In the genomic region with DNA sequence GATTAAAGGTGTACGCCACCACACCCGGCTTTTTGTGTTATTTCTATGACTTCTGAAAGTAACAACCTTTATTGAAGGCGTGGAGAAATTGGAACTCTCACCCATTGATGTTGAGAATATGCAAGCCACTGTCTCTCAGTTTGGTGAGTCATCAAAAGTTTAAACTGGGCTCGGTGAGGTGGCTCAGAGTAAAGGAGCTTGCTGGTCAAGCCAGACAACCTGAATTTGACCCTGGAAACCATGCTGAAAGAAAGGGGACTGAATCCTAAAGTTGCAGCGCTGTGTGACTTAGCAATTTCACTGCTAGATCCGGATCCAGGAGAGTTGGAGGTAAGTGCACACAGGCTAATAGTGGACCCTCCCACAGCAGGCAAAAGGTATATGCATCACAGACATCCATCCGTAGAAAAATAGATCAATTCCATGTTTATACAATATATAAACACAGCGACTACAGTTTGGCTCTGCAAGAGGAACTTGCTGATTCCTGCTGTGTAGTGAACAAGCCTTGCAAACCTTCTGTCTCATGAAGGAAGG, we compare ENCODE assay signal across 26 mouse cellular contexts. TPM values are rescaled to one million over a fixed set of nuclear protein-coding genes. Genes with fewer than 3 reads are reported as not detected.
DNase-seq lines count a peak whose midpoint lies in the region; ATAC-seq and TF ChIP-seq lines count a peak whose summit lies in the region.
"Had no signal": no experiment of that assay in that cellular context is flagged by ENCODE, and none has a peak within 500 bp of the region (broad histone marks: within the 10 kb centered on the region; RNA-seq: fewer than 3 reads in every experiment).

No protein-coding gene starts in this region.

- no peak overlapping the region for H3K4me3 ChIP-seq in liver, embryonic 13.5 days (replicated peaks)
- H3K4me3 ChIP-seq in liver, embryonic 12.5 days: no peak overlapping the region
- no peak overlapping the region for H3K4me3 ChIP-seq in stomach, embryonic 14.5 days (ENCODE audit: low read depth, low read length)
- H3K4me3 ChIP-seq in stomach, postnatal 0 days (ENCODE audit: low read depth, low read length): no peak overlapping the region
- no peak overlapping the region for H3K4me3 ChIP-seq in intestine, embryonic 16.5 days (ENCODE audit: low read length)
- H3K4me3 ChIP-seq: embryonic facial prominence, embryonic 13.5 days; erythroblast, embryonic 14.5 days; forebrain, embryonic 12.5 days; hindbrain, embryonic 15.5 days; limb, embryonic 12.5 days; midbrain, embryonic 15.5 days; myocyte; neural tube, embryonic 13.5 days had no signal

- no peak for DNase-seq in liver, embryonic 13.5 days
- DNase-seq in stomach, postnatal 0 days (ENCODE audit: low spot score): no peak
- DNase-seq in left cerebral cortex, adult 8-10 months (ENCODE audit: low spot score in 2 of 2): no peak
- DNase-seq in heart, postnatal 36 days: no peak
- DNase-seq: adrenal gland, postnatal 10 days; cerebellum, adult 8-10 months; cerebellum, postnatal 36 days; embryo, embryonic 11 days; kidney, adult 11 months; lung, adult 18-20 months; retina, postnatal 1 day; right cerebral cortex, postnatal 25 days; thymus, postnatal 14 days had no signal

- peak overlapping the region; percentile 65; the same call in 1 of the 2 replicates for H3K27ac ChIP-seq in liver, embryonic 13.5 days
- H3K27ac ChIP-seq in liver, embryonic 12.5 days: no peak overlapping the region
- peak overlapping the region; percentile 48; the same call in 1 of the 2 replicates for H3K27ac ChIP-seq in stomach, embryonic 14.5 days (ENCODE audit: low read length)
- no peak overlapping the region for H3K27ac ChIP-seq in stomach, postnatal 0 days (replicated peaks)
- 0 out of 2 replicates have a peak overlapping the region, but pooled peaks have one; percentile 3 for H3K27ac ChIP-seq in intestine, embryonic 16.5 days (ENCODE audit: low read length)
- H3K27ac ChIP-seq: embryonic facial prominence, embryonic 13.5 days; forebrain, embryonic 12.5 days; hindbrain, embryonic 15.5 days; limb, embryonic 12.5 days; midbrain, embryonic 15.5 days; neural tube, embryonic 13.5 days had no signal

- no peak for TF ChIP-seq EP300 in stomach, postnatal 0 days (optimal IDR thresholded peaks at IDR 0.05)

- ATAC-seq in liver, embryonic 13.5 days (ENCODE audit: low read depth): no peak
- no peak for ATAC-seq in liver, embryonic 12.5 days
- no peak for ATAC-seq in stomach, embryonic 14.5 days (ENCODE audit: insufficient number of reproducible peaks, insufficient read depth, low FRiP score, low read depth)
- ATAC-seq in stomach, postnatal 0 days (ENCODE audit: low FRiP score, low TSS enrichment): no peak
- no peak for ATAC-seq in intestine, embryonic 16.5 days
- ATAC-seq: midbrain, embryonic 15.5 days had no signal

- H3K9ac ChIP-seq in liver, embryonic 13.5 days: no peak overlapping the region
- no peak overlapping the region for H3K9ac ChIP-seq in liver, embryonic 12.5 days
- H3K9ac ChIP-seq in stomach, embryonic 14.5 days (replicated peaks; ENCODE audit: low read depth, low read length): no peak overlapping the region
- H3K9ac ChIP-seq in stomach, postnatal 0 days (ENCODE audit: low read length): no peak overlapping the region
- H3K9ac ChIP-seq in intestine, embryonic 16.5 days (ENCODE audit: low read depth, low read length): no peak overlapping the region
- H3K9ac ChIP-seq: embryonic facial prominence, embryonic 13.5 days; forebrain, embryonic 12.5 days; hindbrain, embryonic 15.5 days; limb, embryonic 12.5 days; midbrain, embryonic 15.5 days; neural tube, embryonic 13.5 days had no signal

- no peak overlapping the region for H3K4me2 ChIP-seq in liver, embryonic 13.5 days
- H3K4me2 ChIP-seq in liver, embryonic 12.5 days: no peak overlapping the region
- no peak overlapping the region for H3K4me2 ChIP-seq in stomach, embryonic 14.5 days (replicated peaks; ENCODE audit: low read depth, low read length)
- H3K4me2 ChIP-seq in stomach, postnatal 0 days (replicated peaks; ENCODE audit: low read depth): no peak overlapping the region
- H3K4me2 ChIP-seq in intestine, embryonic 16.5 days (ENCODE audit: low read depth, low read length): no peak overlapping the region
- H3K4me2 ChIP-seq: embryonic facial prominence, embryonic 13.5 days; forebrain, embryonic 12.5 days; hindbrain, embryonic 15.5 days; limb, embryonic 12.5 days; midbrain, embryonic 15.5 days; neural tube, embryonic 13.5 days had no signal

- 65% methylated on average over 8 of the region's 8 CpGs for WGBS in liver, embryonic 13.5 days (ENCODE audit: insufficient replicate concordance)
- 66% methylated on average over 8 of the region's 8 CpGs for WGBS in liver, embryonic 12.5 days (ENCODE audit: insufficient replicate concordance)
- 54% methylated on average over 8 of the region's 8 CpGs for WGBS in stomach, embryonic 14.5 days
- WGBS in stomach, postnatal 0 days: 50% methylated on average over 8 of the region's 8 CpGs
- 59% methylated on average over 8 of the region's 8 CpGs for whole genome bisulfite sequencing in intestine, embryonic 16.5 days

- H3K9me3 ChIP-seq in liver, embryonic 13.5 days (replicated peaks): no peaks in the 10 kb centered on the region
- H3K9me3 ChIP-seq in liver, embryonic 12.5 days (replicated peaks): no peaks in the 10 kb centered on the region
- no peaks in the 10 kb centered on the region for H3K9me3 ChIP-seq in stomach, embryonic 14.5 days (ENCODE audit: control insufficient read depth, low read depth, low read length)
- no peaks in the 10 kb centered on the region for H3K9me3 ChIP-seq in stomach, postnatal 0 days (ENCODE audit: control insufficient read depth, low read length)
- H3K9me3 ChIP-seq in intestine, embryonic 16.5 days (ENCODE audit: control insufficient read depth, low read length): no peaks in the 10 kb centered on the region
- H3K9me3 ChIP-seq: embryonic facial prominence, embryonic 13.5 days; forebrain, embryonic 12.5 days; G1E; hindbrain, embryonic 15.5 days; limb, embryonic 12.5 days; midbrain, embryonic 15.5 days; neural tube, embryonic 13.5 days had no signal

- H3K27me3 ChIP-seq in liver, embryonic 13.5 days: no peaks in the 10 kb centered on the region
- 0 out of 2 replicates have a peak, but pooled peaks cover 3% of the 10 kb centered on the region for H3K27me3 ChIP-seq in liver, embryonic 12.5 days (replicated peaks)
- no peaks in the 10 kb centered on the region for H3K27me3 ChIP-seq in stomach, embryonic 14.5 days (ENCODE audit: control insufficient read depth, insufficient read depth, low read length)
- H3K27me3 ChIP-seq in stomach, postnatal 0 days (ENCODE audit: control insufficient read depth, insufficient read depth, low read length): no peaks in the 10 kb centered on the region
- no peaks in the 10 kb centered on the region for H3K27me3 ChIP-seq in intestine, embryonic 16.5 days (replicated peaks; ENCODE audit: control insufficient read depth, insufficient read depth, low read length)
- H3K27me3 ChIP-seq: CH12.LX; embryonic facial prominence, embryonic 13.5 days; hindbrain, embryonic 15.5 days; midbrain, embryonic 15.5 days; neural tube, embryonic 13.5 days had no signal

- TF ChIP-seq CTCF in stomach, postnatal 0 days (IDR thresholded peaks at IDR 0.05; ENCODE audit: low read depth): no peak

- intact Hi-C loops in heart, postnatal 36 days (cut with DNase I): no loop called here

- no peaks in the 10 kb centered on the region for H3K36me3 ChIP-seq in liver, embryonic 13.5 days
- no peaks in the 10 kb centered on the region for H3K36me3 ChIP-seq in liver, embryonic 12.5 days
- H3K36me3 ChIP-seq in stomach, embryonic 14.5 days (ENCODE audit: control insufficient read depth, insufficient read depth, low read length): no peaks in the 10 kb centered on the region
- no peaks in the 10 kb centered on the region for H3K36me3 ChIP-seq in stomach, postnatal 0 days (ENCODE audit: control insufficient read depth, insufficient read depth, low read length)
- no peaks in the 10 kb centered on the region for H3K36me3 ChIP-seq in intestine, embryonic 16.5 days (ENCODE audit: control insufficient read depth, insufficient read depth, low read length)
- H3K36me3 ChIP-seq: embryonic facial prominence, embryonic 13.5 days; forebrain, embryonic 12.5 days; G1E; hindbrain, embryonic 15.5 days; limb, embryonic 12.5 days; midbrain, embryonic 15.5 days; neural tube, embryonic 13.5 days had no signal

- H3K4me1 ChIP-seq in liver, embryonic 13.5 days (replicated peaks): peaks cover 23% of the 10 kb centered on the region
- H3K4me1 ChIP-seq in liver, embryonic 12.5 days: peaks cover 28% of the 10 kb centered on the region
- H3K4me1 ChIP-seq in stomach, embryonic 14.5 days (ENCODE audit: control insufficient read depth, insufficient read depth, low read length): peaks cover 19% of the 10 kb centered on the region
- H3K4me1 ChIP-seq in stomach, postnatal 0 days (replicated peaks; ENCODE audit: control insufficient read depth, insufficient read depth): 0 out of 2 replicates have a peak, but pooled peaks cover 2% of the 10 kb centered on the region
- H3K4me1 ChIP-seq in intestine, embryonic 16.5 days (ENCODE audit: control insufficient read depth, insufficient read depth, low read length): peaks cover 7% of the 10 kb centered on the region

RNA-seq across cellular contexts. Expression of a gene that starts 3.9 kb away (rescaled TPM):
- 6.3 and 6.8 TPM in 2 replicates for polyA plus RNA-seq in liver, embryonic 13.5 days (2015; fragmentation: Nextera tagmentation; extraction: Ambion mirVana)
- 11.6 and 13.4 TPM in 2 replicates for polyA plus RNA-seq in liver, embryonic 12.5 days (2016; fragmentation: Nextera tagmentation; extraction: Ambion mirVana)
- 14.9 and 18.4 TPM in 2 replicates for polyA plus RNA-seq in stomach, embryonic 14.5 days (2014; fragmentation: Nextera tagmentation; extraction: Ambion mirVana)
- polyA plus RNA-seq in stomach, postnatal 0 days (2015; fragmentation: Nextera tagmentation; extraction: Ambion mirVana): 9.6 and 11.4 TPM in 2 replicates
- polyA plus RNA-seq in intestine, embryonic 16.5 days (2015; fragmentation: Nextera tagmentation; extraction: Ambion mirVana): 19.5 and 20.0 TPM in 2 replicates
- total RNA-seq in left cerebral cortex, adult 8-10 months (2022): 10 to 100 TPM; 44.9 to 53.6 (median 48.0) TPM
- total RNA-seq in heart, postnatal 36 days (2021): 10 to 100 TPM; 27.9 to 29.3 TPM

RNA-seq across cellular contexts. Expression of a gene that starts 10.9 kb away (rescaled TPM):
- 3.0 and 3.2 TPM in 2 replicates for polyA plus RNA-seq in liver, embryonic 13.5 days (2015; fragmentation: Nextera tagmentation; extraction: Ambion mirVana)
- 4.1 and 4.9 TPM in 2 replicates for polyA plus RNA-seq in liver, embryonic 12.5 days (2016; fragmentation: Nextera tagmentation; extraction: Ambion mirVana)
- 15.7 and 16.3 TPM in 2 replicates for polyA plus RNA-seq in stomach, embryonic 14.5 days (2014; fragmentation: Nextera tagmentation; extraction: Ambion mirVana)
- polyA plus RNA-seq in stomach, postnatal 0 days (2015; fragmentation: Nextera tagmentation; extraction: Ambion mirVana): 7.4 and 8.1 TPM in 2 replicates
- 27.6 and 36.9 TPM in 2 replicates for polyA plus RNA-seq in intestine, embryonic 16.5 days (2015; fragmentation: Nextera tagmentation; extraction: Ambion mirVana)
- total RNA-seq in left cerebral cortex, adult 8-10 months (2022): 10 to 100 TPM; 17.8 to 21.6 (median 18.7) TPM
- total RNA-seq in heart, postnatal 36 days (2021): 1 to 10 TPM; 2.9 to 3.3 TPM

Comparison
In these comparisons a context has a peak if more than half of its experiments do, and no peak if none do; other contexts are left out.
1. H3K27ac ChIP-seq: peak in liver, embryonic 13.5 days (single experiment), stomach, embryonic 14.5 days (single experiment) and intestine, embryonic 16.5 days (single experiment); none in liver, embryonic 12.5 days (single experiment) and stomach, postnatal 0 days (single experiment).